Mouse (Mus musculus) T-cell, adult 2 months (primary cell): Measurements from ENCODE around the gene Cnmd.

Experiments used
- DNase-seq: peaks from one replicate; pipeline ENCODE4 v3.0.0; 2022; ENCODE audit warnings: low spot score

The Cnmd gene

DNA sequence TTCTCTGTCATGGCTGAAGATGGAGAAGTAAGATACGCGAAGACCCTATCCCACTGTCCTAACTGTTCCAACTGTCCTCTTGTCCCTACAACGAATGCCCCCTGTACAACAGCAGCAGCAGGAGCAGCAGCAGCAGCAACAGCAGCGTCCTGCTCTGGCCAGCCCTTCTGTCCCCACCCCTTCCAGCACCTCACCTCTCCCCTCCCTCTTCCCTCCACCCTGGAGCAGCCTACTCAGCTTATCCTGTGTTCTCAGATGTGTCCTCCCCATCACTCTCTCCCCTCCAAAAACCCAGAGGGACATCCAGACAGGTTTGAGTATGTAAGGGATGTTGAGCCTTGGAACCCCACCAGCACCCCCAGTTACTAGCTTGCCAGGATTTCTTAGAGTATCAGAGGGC lies at the start of gene Cnmd:
TSS of gene Cnmd (minus strand) at position 170 of the 400 bp plus-strand sequence.
- no peak for DNase-seq

DNA sequence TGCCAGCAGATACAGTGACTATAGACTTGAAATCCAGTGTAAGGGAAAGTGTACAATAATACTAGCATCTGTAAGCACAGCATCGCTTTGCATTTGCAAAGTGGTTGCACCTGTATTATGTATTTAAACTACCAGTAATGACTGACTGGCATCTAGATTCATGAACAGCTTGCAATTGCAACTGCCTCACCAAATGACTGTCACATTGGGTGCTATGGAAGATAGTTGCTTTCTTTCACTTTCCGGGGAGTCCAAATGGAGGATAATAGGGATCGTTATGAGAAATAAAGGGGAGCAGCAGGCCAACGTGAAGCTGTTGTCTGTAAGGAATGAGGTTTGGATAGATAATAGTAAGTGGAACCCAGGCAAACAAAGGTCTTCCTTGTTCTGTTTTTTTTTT lies 49.3 kb upstream of the Cnmd start:
- no peak for DNase-seq

DNA sequence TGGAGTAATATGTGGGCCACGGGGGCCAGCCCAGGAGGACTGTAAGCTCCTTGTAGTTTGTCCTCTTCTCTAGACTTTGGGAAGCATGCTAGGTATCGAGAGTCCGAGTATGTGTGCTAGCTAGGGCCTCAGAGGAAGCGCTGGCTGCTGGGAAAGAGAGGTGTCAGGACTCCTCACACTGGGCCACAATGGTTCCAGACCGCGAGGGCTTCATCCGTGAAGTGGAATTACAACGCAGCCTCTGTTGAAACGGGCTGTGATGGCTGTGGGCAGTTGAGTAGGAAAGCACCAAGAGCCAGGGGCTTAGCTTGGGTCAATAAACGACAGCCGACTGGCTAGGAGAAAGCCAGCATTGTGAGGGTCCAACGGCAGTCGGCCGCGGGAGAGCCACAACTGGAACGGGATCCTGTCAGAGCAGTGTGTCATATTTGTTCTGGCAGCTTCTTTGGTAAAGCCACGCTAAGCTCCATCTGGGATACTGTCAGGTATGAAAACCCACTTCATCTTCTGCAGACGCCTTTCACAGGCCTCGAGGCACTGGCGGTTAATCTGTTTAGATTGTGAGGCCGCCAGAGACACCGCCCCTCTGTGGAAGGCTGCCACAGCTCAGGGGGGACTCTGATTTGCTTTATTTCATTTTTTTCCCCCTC lies 41.7 kb upstream of the Cnmd start:
- no peak for DNase-seq

DNA sequence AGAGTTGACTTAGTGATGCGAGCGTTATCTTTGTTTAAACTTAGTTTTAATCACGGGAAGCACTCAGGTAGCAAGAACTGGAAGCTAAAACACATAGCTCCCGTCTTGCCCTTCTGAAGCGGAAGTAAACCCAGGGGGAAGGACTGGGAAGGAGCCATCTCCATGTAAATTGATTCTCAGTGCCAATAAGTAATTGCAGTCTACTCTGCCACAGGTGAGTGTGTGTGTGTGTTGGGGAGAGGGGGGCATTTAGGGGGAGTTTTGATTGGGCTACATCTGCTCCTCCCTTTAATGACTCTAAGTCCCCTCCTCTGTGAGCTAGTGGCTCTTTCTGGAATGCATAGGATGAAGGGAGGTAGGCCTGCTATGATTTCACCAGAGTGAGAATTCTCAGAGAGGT lies 39.6 kb upstream of the Cnmd start:
- DNase-seq: no peak

DNA sequence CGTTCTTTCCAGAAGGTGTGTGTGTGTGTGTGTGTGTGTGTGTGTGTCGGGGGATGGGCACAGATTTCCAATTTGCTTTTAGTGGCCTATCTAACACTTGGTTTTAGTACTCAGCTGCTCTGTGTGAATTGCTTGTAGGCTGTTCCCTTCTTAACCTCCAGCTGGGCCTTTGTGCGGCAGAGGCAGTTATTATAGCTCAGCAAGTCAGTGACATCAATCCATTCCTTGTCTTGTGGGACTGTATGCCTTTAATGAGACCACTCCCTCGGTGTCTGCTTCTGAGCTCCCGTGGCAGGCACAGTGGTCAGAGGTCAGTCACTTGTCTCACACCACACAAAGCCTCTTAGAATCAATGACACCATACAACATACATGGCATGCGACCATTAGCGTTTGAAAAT lies 39.1 kb upstream of the Cnmd start:
- no peak for DNase-seq

DNA sequence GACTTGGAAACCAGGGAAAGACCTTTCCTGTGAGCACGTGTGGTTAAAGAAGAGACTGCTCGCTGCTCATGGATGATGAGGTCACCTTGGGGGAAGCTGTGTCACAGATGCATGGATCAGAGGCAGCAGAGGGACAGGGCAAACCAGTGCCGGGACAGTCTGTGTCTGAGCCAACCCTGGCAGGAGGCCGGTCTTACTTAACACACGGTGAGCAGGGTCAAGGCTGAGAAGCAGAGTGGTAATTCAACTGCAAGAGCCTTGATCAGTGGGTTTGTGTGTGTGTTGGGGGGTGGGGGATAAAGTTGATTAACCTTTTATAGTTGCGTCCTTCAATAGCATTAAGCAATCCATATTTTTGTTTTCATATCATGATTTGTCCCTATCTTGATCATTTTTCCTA lies 37.4 kb upstream of the Cnmd start:
- DNase-seq: no peak

DNA sequence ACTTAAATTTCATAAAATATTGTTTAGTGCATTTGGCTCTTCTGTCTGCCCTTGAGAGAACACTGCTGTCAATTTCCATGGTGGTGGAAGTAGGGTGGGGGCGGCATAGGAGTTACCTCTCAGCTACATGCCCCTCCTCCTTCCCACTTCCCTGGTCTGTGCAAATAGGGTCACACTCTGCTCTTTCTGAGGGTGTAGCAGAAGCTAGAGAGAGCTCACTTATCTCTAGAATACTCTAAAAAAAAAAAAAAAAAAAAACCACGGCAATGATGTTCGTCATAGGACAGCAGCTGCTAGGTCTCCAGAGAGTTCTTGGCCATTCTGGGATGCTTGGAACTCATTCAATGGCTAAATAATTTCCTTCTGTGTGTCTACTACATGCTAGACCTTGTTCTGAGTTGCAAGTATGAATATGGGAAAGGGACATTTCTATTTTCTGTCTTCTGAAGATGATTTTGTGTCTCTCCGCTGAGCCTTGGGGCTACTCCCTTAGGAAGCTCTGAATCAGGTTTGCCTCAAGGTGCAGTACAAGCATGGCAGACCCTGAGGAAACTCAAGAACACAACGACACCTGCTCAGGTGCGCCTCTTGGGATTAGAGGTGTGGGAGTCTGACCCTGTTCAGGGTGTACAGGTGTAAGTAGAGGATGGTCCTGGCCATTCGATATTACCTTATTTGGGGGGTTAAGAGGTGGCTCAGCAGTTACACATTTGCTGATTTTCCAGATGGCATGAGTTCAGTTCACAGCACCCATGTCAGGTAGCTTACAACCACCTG lies 28.3 kb upstream of the Cnmd start:
- no peak for DNase-seq

DNA sequence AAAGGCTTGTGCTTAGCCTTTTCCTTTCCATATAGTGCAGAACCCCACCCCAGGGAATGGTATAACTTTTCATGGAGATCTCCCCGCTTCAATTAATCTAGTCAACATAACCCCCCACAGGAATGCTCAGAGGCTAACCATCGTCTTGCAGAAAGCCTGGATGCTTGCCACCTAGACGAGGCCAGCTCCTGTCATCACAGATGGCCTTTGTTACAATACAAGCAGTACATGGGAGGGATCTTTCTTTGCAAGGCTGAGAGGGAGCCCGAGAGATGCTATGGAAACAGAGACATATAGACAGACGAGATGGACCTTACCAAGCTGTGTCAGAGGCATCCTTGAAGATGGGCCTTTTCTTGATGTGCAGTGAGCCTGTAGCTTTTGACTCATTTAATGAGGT lies 18.7 kb upstream of the Cnmd start:
- DNase-seq: no peak

DNA sequence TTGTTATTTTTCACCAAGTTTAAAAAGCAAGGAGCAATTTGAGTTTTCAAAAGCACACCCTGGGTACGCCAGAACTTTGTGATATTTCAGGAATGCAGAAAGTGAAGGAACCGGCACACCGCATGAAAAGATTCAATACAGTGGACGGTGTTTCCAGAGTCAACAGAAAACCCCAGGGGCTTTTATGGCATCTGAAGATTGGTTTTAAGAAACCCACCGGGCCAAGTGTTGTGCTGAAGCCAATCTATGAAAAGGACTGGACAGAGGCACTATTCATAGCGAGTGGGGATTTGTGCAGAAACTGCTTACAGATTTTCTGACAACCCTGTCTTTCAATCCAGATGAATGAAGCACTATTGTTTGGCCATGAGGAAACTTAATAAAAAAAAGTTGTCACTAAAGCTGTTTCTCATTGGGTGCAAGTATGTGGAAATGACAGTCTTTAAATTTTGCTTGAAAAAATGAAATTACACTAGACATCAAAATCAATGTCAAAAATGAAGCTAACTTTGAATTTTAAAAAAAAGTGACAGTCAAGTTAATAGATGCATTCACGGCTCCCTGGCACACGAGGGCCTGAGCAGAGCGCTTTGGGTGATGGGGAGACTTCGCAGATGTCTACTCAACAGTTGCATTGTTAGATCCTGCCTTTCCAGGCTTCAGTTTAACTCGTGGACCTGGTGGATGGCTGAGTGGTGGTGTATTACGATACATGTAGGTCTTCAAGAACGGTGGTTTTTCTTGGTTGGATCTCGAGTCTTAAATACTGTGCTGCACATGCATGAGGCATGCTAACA lies 16.1 kb upstream of the Cnmd start:
- no peak for DNase-seq

DNA sequence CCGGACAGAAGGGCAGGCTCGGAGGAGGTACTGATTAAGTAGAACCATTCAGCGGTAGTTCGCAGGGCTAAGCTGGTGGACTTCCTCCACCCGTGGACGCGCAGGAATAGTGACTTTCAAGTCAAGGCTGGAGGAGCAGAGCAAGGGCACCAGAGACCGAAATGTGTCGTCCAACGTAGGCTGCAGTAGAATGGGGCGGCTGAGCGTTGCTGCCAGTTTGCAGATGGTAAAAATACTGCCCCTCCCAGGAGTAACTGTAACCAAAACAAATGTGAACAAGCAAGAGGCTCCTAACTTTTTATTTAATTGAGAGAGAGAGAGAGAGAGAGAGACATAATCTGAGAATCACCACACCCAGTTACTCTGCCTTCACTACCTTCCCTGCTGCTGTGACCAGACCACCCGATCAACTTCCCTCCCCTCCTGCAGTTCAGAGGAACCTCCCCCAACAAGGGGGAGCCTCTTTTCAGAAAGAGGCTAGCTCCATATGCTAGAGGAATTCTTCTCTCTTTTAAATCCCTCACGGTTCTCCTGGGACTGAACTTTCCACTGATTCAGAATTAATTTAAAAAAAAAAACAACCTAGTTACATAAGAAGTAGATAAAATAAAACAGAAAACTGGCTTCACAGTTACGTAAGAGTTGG lies 15.3 kb upstream of the Cnmd start:
- no peak for DNase-seq

DNA sequence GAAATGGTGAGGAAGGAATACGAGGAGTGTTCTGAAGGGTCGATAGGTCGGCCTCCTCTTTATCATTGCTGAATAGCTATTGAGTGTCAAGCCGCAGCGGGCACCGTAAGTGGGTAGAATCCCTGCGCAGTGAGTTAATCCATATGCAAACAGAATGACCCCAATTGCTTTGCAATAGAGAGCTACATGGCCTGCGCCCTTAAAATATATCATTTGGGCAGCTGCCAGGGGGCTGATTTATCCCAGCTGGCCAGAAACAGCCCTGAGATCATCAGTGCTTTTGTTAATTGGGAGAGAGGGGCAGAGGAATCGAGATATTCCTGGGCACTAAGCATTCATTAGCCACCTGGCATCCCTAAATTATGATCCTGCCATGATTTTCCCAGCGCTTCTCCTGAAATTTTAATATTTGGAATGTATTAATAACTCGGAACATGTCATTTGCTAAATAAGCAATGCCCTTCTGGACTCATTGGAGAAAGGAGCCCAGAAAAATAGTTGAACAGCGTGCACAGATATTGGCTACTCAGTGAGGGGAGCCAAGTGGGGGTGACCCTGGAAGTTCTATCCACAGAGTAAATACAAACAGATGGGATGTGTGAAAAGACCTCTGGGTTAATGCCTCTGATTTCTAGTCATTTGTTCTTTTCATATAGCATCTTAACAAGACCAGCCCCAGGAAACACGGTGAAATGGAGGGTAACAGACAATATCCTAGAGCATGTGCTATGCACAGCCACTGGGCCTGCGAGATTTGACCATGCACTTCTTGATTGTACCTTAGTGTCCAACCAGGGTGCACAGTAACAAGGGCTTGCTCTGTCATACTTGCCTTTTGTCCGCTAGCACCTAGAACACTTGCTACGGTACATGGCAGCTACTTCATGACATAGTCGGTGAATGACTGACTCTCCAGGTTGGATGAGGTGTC lies 11.4 kb upstream of the Cnmd start:
- no peak for DNase-seq

DNA sequence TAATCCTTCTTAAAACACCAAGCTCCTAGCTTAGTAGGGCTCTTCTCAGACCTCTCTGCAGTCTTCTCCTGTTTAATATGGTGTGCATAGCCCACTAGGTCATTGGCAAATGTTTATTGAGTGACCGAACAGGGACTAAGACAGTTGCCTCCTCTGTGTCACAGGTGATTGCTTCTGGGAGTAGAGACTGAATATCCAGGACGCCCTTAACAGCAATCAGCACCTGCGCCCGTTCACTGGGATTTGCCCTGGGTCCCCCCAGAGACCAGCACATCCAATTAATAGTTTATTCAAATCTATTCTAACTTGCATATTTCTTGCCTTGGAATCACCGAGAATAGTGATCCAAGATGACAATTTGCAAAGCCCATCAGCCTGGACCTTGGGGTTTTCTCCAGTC lies 10.6 kb upstream of the Cnmd start:
- DNase-seq: no peak

DNA sequence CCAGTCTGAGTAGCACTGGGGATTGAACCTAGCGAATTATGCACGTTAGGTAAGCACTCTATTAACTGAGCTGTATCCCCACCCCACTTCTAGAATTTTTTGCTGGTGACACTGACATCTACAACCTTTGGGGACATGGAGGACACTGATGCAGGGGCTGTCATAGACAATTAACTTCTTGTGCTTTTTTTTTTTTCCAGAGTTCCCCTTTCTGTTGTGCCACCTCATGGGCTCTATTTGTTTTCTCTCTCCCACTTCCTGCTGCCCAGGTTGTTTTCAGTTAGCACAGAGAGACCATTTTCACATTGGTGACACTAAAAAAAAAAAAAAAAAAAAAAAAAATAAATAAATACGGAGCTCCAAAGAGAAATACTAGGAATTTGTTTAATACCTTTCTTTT lies 9.0 kb upstream of the Cnmd start:
- no peak for DNase-seq

DNA sequence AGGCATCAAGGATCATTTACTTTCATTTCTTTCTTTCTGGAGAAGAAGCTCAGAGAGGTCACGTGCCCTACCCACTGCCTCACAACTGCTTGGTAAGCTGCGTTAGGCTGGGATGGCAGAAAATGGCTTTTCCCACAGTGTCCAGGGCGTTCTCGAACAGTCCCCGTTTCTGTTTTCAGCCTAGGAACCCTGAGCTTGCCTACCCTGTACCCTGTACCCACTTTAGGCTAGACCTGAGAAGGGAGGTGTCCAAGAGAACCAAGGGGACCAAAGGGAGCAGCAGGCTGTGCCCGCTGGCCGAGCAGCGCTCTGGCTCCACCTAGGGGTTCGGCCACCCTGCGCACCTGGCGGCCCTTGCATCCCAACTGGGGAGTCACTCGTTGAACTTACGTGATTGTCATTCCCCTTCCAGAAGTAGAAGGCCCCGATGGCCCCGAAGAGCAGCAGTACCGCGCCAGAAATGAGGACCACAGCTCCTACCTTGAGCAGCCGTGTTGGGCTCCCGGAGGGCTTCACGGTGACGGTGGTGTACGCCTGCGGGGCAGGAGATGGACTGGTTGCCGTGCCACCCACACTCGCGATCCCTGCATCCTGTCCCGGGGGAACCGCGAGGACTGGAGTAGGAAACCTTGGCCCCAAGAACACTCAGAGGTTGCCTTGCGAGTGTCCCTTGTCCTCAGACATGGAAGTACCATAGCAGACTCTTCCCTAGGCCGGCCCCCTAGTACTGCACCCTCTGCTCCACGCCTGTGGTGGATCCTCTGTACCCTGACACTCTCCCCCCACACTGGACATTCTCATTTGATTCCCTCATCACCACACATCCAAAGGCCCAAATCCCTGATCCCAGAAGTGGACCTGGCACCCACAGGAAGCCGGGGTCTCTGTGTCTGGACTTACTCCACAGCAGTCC lies 709 bp downstream of the Cnmd start:
- peak; percentile 64 for DNase-seq

DNA sequence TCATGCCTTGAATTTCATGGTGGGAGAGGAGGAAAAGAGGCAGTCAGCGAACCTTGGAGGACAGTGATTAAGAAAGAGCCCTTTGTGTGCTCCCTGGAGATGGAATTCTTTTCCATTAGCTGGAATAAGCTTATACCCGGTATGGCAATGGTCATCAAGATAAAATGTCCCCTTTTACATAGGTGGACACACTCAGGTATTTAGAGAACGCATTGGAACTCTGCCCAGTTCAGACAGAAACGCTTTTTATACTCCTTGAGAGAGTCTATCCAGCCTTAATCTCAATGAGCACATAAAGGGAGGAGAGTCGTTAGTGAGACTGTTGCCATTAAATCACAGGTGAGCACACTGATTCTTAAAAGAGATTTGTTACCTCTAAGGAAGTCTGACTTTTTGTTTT lies 1.5 kb downstream of the Cnmd start:
- no peak for DNase-seq

DNA sequence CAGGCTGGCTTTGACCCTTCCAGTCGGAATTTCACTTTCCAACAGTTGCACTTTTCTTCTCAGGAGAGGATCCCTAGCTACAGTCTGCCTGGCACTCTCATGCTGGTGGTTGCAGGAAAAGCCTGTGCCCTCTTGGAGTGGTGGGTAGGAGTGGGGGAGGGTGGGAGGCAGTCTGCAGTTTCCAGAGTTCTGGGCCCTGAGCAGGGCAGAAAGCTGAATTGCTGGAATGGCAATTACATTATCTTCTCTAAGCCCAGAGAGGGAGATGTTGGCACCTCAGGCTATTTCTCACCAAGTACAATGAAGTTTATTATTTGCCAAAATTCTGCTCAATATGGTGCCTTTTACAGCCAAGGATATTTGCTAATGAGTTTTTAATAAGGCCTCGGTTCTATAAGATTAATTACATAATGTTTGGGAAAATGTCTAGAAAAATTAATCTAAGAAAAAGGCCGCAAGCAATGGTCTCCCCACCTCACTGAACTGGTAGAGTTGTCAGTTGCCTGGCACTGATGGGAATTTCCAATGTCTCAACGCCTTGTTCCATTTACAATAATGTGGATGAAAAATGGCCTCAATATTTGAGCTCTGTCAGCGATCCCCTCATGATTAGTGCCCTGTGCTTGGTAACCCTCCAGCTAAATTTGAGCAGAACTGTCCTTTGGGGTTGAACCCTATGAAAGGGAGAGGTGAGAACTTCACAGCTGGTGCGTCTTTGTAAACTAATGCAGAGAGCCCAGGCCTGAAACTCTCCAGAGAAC lies 3.0 kb downstream of the Cnmd start:
- DNase-seq: no peak

DNA sequence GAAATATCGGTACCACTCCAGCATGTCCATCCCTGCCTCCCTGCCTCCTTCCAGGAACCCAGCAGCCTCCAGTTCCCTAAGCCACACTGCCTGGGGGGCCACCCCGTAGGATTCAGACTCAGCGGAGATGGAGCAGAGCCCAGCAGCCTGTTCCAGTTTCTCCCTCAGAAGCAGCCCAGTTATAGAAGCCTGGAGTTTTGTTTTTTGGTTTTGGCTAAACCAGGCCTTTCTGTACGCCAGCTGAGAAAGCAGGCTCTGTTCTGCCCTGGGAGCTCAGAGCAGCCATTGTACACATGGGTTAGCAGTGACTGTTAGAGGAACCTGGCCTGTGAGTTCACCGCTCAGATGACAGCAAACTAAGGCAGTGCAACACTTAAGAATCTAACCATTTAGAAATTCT lies 3.7 kb downstream of the Cnmd start:
- DNase-seq: no peak

DNA sequence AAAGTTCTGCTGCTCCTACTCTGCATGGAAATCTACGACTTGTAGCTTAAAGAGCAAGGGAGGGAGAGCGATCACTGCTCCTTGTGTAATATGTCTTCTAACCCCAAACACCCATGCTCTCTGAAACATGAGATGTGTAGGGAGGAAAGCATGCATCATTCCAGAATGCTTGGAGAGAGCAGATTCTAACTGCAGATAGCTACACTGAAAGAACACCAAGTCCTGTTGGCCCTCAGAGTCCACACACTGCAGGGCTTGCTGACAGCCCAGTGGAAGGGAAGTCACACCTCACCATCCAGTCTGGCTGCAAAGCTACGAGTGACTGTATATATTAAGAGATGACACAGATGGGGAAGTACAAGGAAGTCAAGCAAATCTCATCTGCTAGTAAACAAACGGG lies 9.3 kb downstream of the Cnmd start:
- DNase-seq: no peak

DNA sequence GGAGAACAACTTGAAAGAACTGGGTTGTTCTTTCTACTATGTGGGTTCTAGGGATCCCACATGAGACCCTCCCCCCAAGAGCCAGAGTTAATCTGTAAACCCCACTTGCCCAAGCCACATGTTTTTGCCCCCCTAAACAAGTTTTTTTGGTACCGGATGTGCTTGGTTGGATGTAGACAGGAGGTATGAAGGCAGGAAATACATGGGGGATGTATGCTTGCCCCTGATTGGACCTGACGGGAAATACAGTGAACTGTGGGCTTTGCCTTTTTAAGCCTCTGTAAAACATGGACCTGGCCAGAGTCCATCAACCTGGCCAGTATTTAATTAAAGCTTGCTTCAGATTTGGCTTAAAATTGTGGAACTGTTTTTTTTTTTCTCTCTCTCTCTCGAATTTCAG lies 12.3 kb downstream of the Cnmd start:
- DNase-seq: no peak

DNA sequence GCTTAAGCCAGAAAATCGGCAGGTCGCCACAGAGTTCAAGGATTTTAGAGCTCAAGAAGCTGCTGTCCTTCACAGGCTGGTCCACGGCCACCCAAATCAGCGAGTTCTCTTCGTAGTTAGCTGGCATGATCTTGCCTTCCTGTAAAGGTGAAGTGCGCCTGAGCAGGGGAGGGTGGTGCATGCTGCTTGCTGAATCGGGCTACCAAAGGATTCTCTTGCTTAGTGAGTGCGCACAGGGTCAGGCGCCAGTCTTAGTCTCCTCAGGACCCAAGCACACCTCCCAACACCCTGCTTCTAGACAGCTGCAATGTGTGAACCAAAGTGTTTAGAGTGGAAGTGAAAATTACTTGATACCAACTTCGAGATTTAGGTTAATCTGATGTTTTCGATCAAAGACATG lies 16.6 kb downstream of the Cnmd start:
- DNase-seq: no peak
